Mouse (Mus musculus) layer of hippocampus, postnatal 25 days (tissue): ENCODE measurements at regions not wholly inside any gene's neighbourhood (a gene's known extent, or its start where the extent isn't known, plus 50 kb on each side); places are given as distances from the start of the nearest gene placed in this dataset.

Experiments used
- DNase-seq, 2 experiments: peaks; one replicate each; pipeline ENCODE4 v3.0.0; 2022; ENCODE audit warnings: mixed read lengths in 2 of 2, low spot score in 1 of 2; ENCODE audit errors: extremely low spot score in 1 of 2

DNA sequence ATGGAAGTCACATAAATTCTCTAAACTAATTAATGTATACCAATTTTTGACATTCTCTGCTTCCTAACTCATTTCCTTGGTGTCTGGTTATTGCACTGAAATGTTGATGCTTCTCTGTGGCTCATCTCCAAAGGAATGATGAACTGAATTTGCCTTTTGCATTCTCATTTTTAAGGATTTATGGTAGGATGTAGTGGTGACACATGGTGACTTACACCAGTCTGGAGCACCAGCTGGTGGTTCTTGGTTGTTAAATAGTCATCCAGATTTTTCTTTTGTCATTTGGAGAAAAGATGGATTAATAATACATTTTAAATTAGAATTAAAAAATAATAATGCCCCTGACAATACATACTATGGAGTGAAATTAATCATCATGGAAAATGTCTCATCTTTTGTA lies 1097.2 kb upstream of the Epha7 start:
- DNase-seq, result peak in 1 of 2 experiments; percentile 25

GRCm38 (mm10) chr4:27727761-27728160 lies 1085.2 kb upstream of the Epha7 start:
- no peak for DNase-seq

- DNase-seq, result no peak
These were observed 1078.8 kb upstream of the Epha7 start for GRCm38 (mm10) chr4:27734143-27734542.

DNA sequence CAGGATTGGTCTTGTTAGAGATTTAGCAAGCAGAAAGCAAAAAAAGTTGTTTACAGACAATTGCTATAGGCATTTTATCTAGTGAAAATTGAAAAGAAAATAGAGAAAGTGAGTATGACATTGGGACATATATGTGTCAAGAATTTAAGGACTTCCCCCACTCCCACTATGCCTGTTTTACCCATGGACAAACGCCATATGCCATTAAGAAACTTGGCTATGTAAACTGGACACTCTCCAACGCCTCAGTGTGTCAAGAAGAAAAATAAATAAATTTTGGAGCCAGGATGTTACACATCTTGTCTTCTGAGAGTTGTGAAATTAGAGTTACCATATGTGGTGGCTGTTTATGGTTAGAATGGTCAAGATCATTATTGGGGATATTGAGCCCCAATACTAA lies 1031.1 kb upstream of the Epha7 start:
- no peak for DNase-seq

GRCm38 (mm10) chr4:27787070-27787469 lies 1025.9 kb upstream of the Epha7 start:
- DNase-seq, result no peak
